Mouse (Mus musculus) stomach, embryonic 16.5 days (tissue): ENCODE results near the gene Mtx3. TPM values are rescaled to one million over a fixed set of nuclear protein-coding genes. Genes with fewer than 3 reads are reported as not detected.
A peak's percentile ranks its signal among the peaks of the same experiment; 100 is the strongest.
"Not testable (repeated sequence)": the region's sequence is repeated elsewhere in the genome, so short reads cannot be mapped to it uniquely, and the experiment has no call there.

Experiments used
- ATAC-seq: fragments of 200-750 bp; cut with Nextera tagmentation; 2 replicates; pipeline ENCODE4 v1.8.0; 2017; ENCODE audit warnings: moderate number of reproducible peaks, moderate TSS enrichment; ENCODE audit not compliant: insufficient read depth, low FRiP score
- H3K27ac ChIP-seq: fragments of 300-500 bp; sonication (generic); 2 replicates; pipeline ENCODE4 v1.5.1; 2014; ENCODE audit warnings: low read length
- H3K27me3 ChIP-seq: fragments of 300-500 bp; sonication (generic); 2 replicates; pipeline ENCODE4 v1.6.1; 2014; ENCODE audit warnings: low read length, control low read depth, mixed read lengths; ENCODE audit not compliant: control insufficient read depth, insufficient read depth
- H3K36me3 ChIP-seq: fragments of 300-500 bp; sonication (generic); 2 replicates; pipeline ENCODE4 v1.6.1; 2014; ENCODE audit warnings: low read length; ENCODE audit not compliant: control insufficient read depth, insufficient read depth
- H3K4me1 ChIP-seq: fragments of 300-500 bp; sonication (generic); 2 replicates; pipeline ENCODE4 v1.6.1; 2014; ENCODE audit warnings: low read length, control low read depth, mixed read lengths; ENCODE audit not compliant: control insufficient read depth, insufficient read depth
- H3K4me2 ChIP-seq: fragments of 300-500 bp; sonication (generic); 2 replicates; pipeline ENCODE4 v1.6.1; 2014; ENCODE audit warnings: low read depth, low read length, mixed read lengths
- H3K4me3 ChIP-seq: fragments of 300-500 bp; sonication (generic); replicated peaks from 2 replicates; pipeline ENCODE4 v1.5.1; 2014; ENCODE audit warnings: mild to moderate bottlenecking, low read length
- H3K9ac ChIP-seq: fragments of 300-500 bp; sonication (generic); 2 replicates; pipeline ENCODE4 v1.6.1; 2014; ENCODE audit warnings: low read length
- H3K9me3 ChIP-seq: fragments of 300-500 bp; sonication (generic); replicated peaks from 2 replicates; pipeline ENCODE4 v1.6.1; 2016; ENCODE audit warnings: low read length, control low read depth; ENCODE audit not compliant: control insufficient read depth
- WGBS: fragments of 180-500 bp; shearing (Covaris S2); extraction: QIAGEN DNeasy Blood & Tissue Kit; methylation state at CpG from one replicate; pipeline ENCODE4 v1.1.7; 2014; 5-methylcytosine and 5-hydroxymethylcytosine counted together
- polyA plus RNA-seq: library from polyadenylated mRNA; unstranded; fragments of >200 nt; fragmentation: Nextera tagmentation; extraction: Ambion mirVana; gene quantifications from 2 replicates; pipeline ENCODE4 v1.2.1, GENCODE M21; 2015

Mtx3 gene
- polyA plus RNA-seq, result 2.2 and 2.8 TPM in 2 replicates

DNA sequence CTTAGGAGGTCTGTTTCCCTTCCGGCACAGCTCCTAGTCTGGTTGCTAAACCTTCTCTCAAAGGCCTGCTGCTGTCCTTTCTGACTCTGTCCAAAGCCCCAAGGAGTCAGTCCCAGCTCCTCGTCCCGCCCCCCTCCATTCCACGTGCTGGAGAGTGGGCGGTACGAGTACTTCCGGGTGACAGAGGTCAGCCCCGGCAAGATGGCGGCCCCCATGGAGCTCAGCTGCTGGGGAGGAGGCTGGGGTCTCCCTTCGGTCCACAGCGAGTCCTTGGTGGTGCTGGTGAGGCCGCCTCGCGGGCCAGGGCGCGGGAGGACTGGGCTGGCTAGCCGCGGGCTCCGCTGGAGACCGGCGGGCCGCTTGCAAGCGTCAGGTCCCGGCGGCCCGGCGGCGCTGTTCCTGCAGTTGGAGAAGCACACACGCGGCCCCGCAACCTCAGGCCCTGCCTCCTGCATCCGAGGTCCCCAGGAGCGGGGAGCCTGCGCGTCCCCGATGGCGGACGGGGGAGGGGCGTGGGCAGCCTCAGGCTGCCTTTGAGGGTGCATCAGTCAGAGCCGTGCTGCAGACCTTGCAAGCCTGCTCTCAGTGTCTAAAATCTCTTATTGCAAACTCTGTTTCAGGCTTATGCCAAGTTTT is at the start of gene Mtx3:
Mtx3 (plus strand) TSS at position 175 of the 636 bp plus-strand sequence.
- no peaks in the 10 kb centered on the region for H3K9me3 ChIP-seq
- peak within 1 kb of the TSS; percentile 80 for H3K4me3 ChIP-seq
- peaks cover 7% of the 10 kb centered on the region; the same call in 1 of the 2 replicates for H3K36me3 ChIP-seq
- ATAC-seq, result peak; percentile 94
- peak within 1 kb of the TSS; percentile 87 for H3K9ac ChIP-seq
- peak within 1 kb of the TSS; percentile 63 for H3K27ac ChIP-seq
- H3K27me3 ChIP-seq, result no peaks in the 10 kb centered on the region
- no peaks in the 10 kb centered on the region for H3K4me1 ChIP-seq
- WGBS, result 1% methylated on average over 40 of the region's 40 CpGs
- H3K4me2 ChIP-seq, result peak within 1 kb of the TSS; percentile 84

DNA sequence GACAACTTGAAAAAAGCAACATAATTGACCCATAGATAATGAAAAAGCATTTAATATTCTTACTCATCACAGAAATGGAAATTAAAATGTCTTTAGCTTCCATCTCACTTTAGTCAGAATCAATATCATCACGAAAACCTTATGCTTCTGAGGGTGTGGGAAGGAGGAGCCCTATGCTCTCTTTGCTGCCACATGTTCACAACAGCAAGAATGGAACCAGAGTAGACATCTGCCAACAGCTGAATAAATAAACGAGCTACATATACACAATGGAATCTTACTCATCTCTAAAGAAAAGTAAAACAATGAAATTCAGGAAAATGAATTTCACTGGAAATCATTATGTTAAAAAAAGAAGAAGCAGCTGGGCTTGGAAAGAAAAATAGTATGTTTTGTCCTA is 45.7 kb upstream of the Mtx3 start:
- no peak overlapping the region for H3K27ac ChIP-seq
- no peak overlapping the region for H3K9ac ChIP-seq
- no peaks in the 10 kb centered on the region for H3K36me3 ChIP-seq
- WGBS, result 58% methylated on average over 2 of the region's 2 CpGs
- peaks cover 17% of the 10 kb centered on the region for H3K27me3 ChIP-seq
- H3K4me3 ChIP-seq, result no peak overlapping the region
- peaks cover 5% of the 10 kb centered on the region for H3K4me1 ChIP-seq
- no peak overlapping the region for H3K4me2 ChIP-seq
- no peak for ATAC-seq
- H3K9me3 ChIP-seq, result no peaks in the 10 kb centered on the region

DNA sequence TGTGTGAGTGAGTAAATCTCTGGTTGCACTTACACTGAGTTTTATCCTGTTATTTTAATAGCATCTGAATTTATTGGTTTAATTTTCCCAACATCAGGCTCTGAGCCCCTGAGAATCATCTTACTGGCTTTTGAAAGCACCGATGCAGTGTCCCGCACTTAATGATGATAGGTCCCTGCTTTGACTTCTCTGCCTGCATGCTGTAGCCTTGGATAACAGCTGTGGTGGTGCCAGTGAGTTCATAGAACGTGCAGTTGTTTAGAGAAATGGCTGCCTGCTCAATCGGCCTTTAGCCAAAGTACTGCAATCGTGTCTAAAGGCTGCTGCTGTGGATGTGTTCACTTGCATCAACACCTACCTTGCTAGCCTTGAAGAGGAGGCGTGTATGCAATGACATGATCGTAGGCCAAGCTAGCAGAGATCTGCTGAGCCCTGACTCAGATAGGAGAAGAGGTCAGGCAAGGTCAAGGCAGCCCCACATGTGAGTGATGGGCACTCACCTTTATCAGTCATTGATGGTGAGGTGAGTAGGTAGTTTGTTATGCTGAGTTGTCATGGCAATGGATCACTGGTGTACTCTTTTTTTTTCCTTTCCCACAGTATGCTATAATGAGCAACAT is 45.1 kb upstream of the Mtx3 start:
- no peak for ATAC-seq
- no peak overlapping the region for H3K4me2 ChIP-seq
- 62% methylated on average over 7 of the region's 7 CpGs for WGBS
- H3K4me1 ChIP-seq, result peaks cover 4% of the 10 kb centered on the region
- H3K36me3 ChIP-seq, result no peaks in the 10 kb centered on the region
- H3K27ac ChIP-seq, result no peak overlapping the region
- no peak overlapping the region for H3K9ac ChIP-seq
- H3K27me3 ChIP-seq, result peaks cover 12% of the 10 kb centered on the region
- H3K4me3 ChIP-seq, result no peak overlapping the region
- no peaks in the 10 kb centered on the region for H3K9me3 ChIP-seq

DNA sequence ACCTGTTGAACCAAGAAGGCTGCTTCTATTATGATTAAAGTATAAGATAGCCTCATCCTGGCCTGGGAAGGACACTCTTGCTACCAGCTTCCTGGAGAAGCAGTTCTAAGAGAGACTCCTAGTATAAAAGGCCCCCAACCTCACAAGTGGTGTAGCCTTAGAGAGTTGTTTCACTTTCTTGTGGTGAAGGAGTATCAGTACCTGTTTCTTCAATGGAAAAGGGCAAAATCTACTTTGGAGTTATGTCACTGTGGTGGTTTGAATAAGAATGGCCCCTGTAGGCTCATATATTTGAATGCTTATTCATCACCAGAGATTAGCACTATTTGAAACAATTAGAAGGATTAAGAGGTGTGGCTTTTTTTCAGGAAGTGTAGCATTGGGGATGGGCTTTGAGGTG is 37.8 kb upstream of the Mtx3 start:
- Histone ChIP-seq H3K4me1 (no peaks in the 10 kb centered on the region), H3K9me3 (no peaks in the 10 kb centered on the region), H3K27ac (no peak overlapping the region), H3K4me2 (no peak overlapping the region), H3K36me3 (no peaks in the 10 kb centered on the region), H3K9ac (no peak overlapping the region), H3K27me3 (no peaks in the 10 kb centered on the region), H3K4me3 (no peak overlapping the region)
- no peak for ATAC-seq

DNA sequence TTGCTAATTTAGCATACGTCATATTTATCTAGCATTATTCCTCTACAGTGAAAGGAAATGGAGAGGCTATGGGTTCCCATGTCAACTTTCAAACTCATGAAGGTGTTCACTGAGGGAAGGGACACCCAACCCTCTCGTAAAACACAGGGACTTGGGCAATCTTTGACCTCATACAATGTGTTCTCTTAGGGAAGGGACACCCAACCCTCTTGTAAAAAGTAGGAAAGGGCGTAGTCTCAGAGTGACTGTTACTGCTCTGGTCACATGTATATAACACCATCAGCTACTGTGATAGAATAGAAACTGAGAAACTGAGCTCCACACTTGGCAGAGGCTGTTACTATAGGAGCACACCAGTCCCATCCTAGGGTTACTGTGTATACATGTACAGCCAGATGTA is 36.7 kb upstream of the Mtx3 start:
- 81% methylated on average over 3 of the region's 3 CpGs for WGBS
- Histone ChIP-seq H3K9ac (no peak overlapping the region), H3K9me3 (no peaks in the 10 kb centered on the region), H3K36me3 (no peaks in the 10 kb centered on the region), H3K4me3 (no peak overlapping the region), H3K27me3 (no peaks in the 10 kb centered on the region), H3K27ac (no peak overlapping the region), H3K4me2 (no peak overlapping the region), H3K4me1 (no peaks in the 10 kb centered on the region)
- ATAC-seq, result no peak

DNA sequence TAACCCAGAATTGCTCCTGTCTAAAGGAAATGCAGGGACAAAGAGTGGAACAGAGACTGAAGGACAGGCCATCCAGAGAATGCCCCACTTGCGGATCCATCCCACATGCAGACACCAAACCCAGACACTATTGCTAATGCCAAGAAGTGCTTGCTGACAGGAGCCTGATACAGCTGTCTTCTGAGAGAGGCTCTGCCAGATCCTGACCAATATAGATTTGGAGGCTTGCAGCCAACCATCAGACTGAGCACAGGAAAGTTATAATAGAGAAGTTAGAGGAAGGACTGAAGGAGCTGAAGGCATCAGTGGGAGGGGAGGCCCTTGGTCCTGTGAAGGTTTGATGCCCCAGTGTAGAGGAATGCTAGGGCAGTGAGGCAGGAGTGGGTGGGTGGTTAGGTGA is 34.0 kb upstream of the Mtx3 start:
- H3K4me3 ChIP-seq, ATAC-seq, H3K9ac ChIP-seq, H3K27me3 ChIP-seq, H3K4me2 ChIP-seq, H3K4me1 ChIP-seq, H3K36me3 ChIP-seq, H3K27ac ChIP-seq, H3K9me3 ChIP-seq: not testable (repeated sequence)
- 81% methylated on average over 1 of the region's 1 CpGs for WGBS

DNA sequence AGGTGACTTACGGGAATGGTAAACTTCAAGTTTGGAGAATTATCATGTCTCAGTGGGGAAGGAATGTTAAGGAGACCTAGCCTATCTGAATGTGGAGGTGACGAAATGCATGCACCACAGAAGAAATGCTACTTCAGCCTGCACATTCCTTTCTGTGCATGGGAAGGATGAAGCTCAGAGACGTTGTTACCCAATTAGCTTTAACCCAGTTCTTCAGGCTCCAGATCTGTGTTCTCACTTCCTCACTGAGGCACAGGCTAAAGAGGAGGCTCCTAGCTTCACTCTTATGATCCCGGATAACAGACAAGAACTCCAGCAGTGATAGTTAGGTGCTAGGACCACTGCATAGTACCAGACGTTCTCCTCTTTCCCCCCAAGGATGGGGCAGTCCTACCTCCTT is 28.2 kb upstream of the Mtx3 start:
- no peak overlapping the region for H3K27ac ChIP-seq
- H3K9me3 ChIP-seq, result no peaks in the 10 kb centered on the region
- no peak overlapping the region for H3K4me2 ChIP-seq
- H3K4me3 ChIP-seq, result no peak overlapping the region
- WGBS, result 80% methylated on average over 5 of the region's 5 CpGs
- H3K4me1 ChIP-seq, result no peaks in the 10 kb centered on the region
- H3K9ac ChIP-seq, result no peak overlapping the region
- no peaks in the 10 kb centered on the region for H3K36me3 ChIP-seq
- H3K27me3 ChIP-seq, result no peaks in the 10 kb centered on the region
- no peak for ATAC-seq

DNA sequence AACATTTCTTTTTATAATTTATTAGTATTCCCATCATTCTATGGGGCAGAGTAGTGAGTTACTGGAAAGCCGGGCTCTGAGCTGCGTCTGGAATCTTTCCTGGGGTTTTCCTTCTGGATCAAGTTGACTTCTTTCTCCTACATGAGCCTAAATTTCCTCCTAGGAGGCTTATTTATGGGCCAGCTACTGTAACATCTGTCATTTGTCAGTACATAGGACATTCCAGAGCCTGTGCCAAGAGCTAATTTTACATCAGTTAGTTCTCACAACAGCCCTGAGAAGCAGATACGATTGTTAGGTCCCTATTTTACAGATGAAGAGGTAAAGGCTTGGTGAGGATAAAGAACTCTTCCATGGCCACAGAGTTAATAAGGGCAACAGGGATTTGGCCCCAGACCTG is 27.2 kb upstream of the Mtx3 start:
- WGBS, result 42% methylated on average over 3 of the region's 3 CpGs
- Histone ChIP-seq H3K4me3 (no peak overlapping the region), H3K4me1 (no peaks in the 10 kb centered on the region), H3K27ac (no peak overlapping the region), H3K9me3 (no peaks in the 10 kb centered on the region), H3K9ac (no peak overlapping the region), H3K36me3 (no peaks in the 10 kb centered on the region), H3K27me3 (no peaks in the 10 kb centered on the region), H3K4me2 (no peak overlapping the region)
- no peak for ATAC-seq

DNA sequence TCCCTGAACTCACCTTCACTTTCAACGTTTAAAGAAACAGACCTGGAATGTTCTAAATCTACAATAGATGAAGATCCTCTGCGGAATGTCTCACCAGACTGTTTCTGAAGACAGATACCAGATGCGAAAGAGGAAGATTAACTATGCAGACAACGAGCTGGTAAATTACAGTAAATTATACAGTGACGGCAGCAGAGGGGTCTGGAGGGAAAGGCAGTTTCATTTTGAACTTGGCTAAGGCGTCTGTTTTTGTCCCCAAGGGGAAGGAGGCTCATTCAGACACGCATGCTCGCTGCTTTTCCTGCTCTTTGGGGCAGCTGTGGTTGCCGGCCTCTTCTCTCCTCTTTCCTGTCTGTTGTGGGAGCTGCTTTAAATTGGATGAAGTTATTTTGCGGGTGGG is 15.7 kb upstream of the Mtx3 start:
- Histone ChIP-seq H3K4me1 (0 out of 2 replicates have a peak, but pooled peaks cover 5% of the 10 kb centered on the region), H3K27me3 (no peaks in the 10 kb centered on the region), H3K27ac (no peak overlapping the region), H3K4me3 (peak overlapping the region; percentile 12; the same call in 1 of the 2 replicates), H3K4me2 (peak overlapping the region; percentile 39), H3K36me3 (no peaks in the 10 kb centered on the region), H3K9ac (peak overlapping the region; percentile 43), H3K9me3 (no peaks in the 10 kb centered on the region)
- WGBS, result 34% methylated on average over 10 of the region's 10 CpGs
- no peak for ATAC-seq
